Mouse (Mus musculus) ES-E14 (cell line): ENCODE data around the gene Dnajb13.

Source experiments
- HCFC1 ChIP-seq: IDR thresholded peaks from 2 replicates; pipeline ENCODE4 v1.6.1; 2012; ENCODE audit warnings: low read length, inconsistent platforms, borderline replicate concordance; ENCODE audit not compliant: insufficient read depth
- ZNF384 ChIP-seq: IDR thresholded peaks from 2 replicates; pipeline ENCODE4 v1.6.1; 2012; ENCODE audit warnings: low read depth, low read length, inconsistent platforms

DNA sequence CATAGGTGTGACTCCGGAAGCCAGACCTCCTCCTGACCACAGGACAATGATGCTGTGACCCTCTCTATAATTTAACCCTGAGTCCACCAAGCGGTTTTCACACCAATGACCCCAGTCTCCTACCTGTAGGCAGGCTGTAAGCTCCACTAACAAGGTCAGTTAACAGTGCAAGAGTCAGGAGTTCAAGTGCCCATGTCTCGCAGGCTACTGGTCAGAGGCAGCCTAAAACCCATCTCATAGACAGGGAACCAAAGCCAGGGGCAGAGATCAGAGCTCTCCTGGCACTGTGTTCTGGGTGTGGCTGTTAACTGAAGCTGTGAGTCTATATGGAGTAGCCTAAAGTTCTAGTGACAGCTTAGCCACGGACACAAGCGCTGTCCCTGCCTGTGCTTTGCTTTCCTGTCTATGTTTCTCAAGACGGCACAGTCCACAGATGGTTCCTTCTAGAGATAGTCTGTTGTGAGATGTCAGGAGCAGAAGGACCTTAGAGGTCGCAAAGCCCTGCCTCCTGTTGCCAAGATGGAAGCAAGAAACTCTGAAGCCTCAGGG is 12.3 kb downstream of the Dnajb13 start:
- TF ChIP-seq HCFC1 (no peak), ZNF384 (no peak)
